In the genomic region with DNA sequence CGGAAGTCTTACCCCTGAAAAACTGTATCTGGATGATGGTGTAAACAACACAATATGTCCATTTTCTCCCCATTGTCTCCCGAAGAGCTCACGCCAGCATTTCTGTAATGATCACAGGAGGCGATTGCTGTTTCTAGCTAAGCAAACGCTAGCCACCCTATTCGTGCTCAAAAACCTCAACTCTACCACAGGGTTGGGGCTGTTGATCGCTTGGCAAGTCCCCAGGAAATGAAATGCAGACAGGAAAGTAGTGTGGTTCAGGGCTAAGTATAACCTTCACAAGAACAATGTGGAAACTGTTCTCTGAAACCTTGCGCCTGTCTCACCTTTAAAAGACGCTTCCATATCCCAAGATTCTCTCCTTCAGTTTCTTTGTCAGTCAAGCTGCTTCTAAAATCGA, we compare ENCODE assay signal across 15 mouse cellular contexts. TPM values are rescaled to one million over a fixed set of nuclear protein-coding genes. Genes with fewer than 3 reads are reported as not detected.
DNase-seq lines count a peak whose midpoint lies in the region; ATAC-seq and TF ChIP-seq lines count a peak whose summit lies in the region.
"Had no signal": no experiment of that assay in that cellular context is flagged by ENCODE, and none has a peak within 500 bp of the region (broad histone marks: within the 10 kb centered on the region; RNA-seq: fewer than 3 reads in every experiment).

TSS of gene Cd96 (minus strand) at position 232 of the 400 bp plus-strand sequence.

- no peak within 1 kb of the TSS for H3K9ac ChIP-seq in limb, embryonic 13.5 days
- no peak within 1 kb of the TSS for H3K9ac ChIP-seq in intestine, postnatal 0 days (ENCODE audit: low read depth, low read length)
- H3K9ac ChIP-seq: hindbrain, embryonic 15.5 days had no signal

- no peaks in the 10 kb centered on the region for H3K9me3 ChIP-seq in limb, embryonic 13.5 days
- H3K9me3 ChIP-seq in limb, embryonic 10.5 days (replicated peaks), result no peaks in the 10 kb centered on the region
- H3K9me3 ChIP-seq in intestine, postnatal 0 days (ENCODE audit: control insufficient read depth), result no peaks in the 10 kb centered on the region
- H3K9me3 ChIP-seq: heart, embryonic 10.5 days; hindbrain, embryonic 15.5 days had no signal

- H3K4me2 ChIP-seq in limb, embryonic 13.5 days (replicated peaks), result 0 out of 2 replicates have a peak within 1 kb of the TSS, but pooled peaks have one; percentile 4
- no peak within 1 kb of the TSS for H3K4me2 ChIP-seq in intestine, postnatal 0 days (replicated peaks; ENCODE audit: low read depth)
- H3K4me2 ChIP-seq: hindbrain, embryonic 15.5 days had no signal

- TF ChIP-seq CTCF in intestine, postnatal 0 days (IDR thresholded peaks at IDR 0.05; ENCODE audit: low read depth), result no peak

- no peaks in the 10 kb centered on the region for H3K4me1 ChIP-seq in limb, embryonic 13.5 days
- no peaks in the 10 kb centered on the region for H3K4me1 ChIP-seq in limb, embryonic 10.5 days
- H3K4me1 ChIP-seq in intestine, postnatal 0 days (replicated peaks; ENCODE audit: control insufficient read depth, insufficient read depth, low read length), result no peaks in the 10 kb centered on the region; the same call in 1 of the 2 replicates
- H3K4me1 ChIP-seq: heart, embryonic 10.5 days; hindbrain, embryonic 15.5 days had no signal

- H3K36me3 ChIP-seq in limb, embryonic 13.5 days, result no peaks in the 10 kb centered on the region
- H3K36me3 ChIP-seq in limb, embryonic 10.5 days, result no peaks in the 10 kb centered on the region
- H3K36me3 ChIP-seq in intestine, postnatal 0 days (ENCODE audit: control insufficient read depth, insufficient read depth), result no peaks in the 10 kb centered on the region
- H3K36me3 ChIP-seq: heart, embryonic 10.5 days; hindbrain, embryonic 15.5 days had no signal

- H3K4me3 ChIP-seq in limb, embryonic 13.5 days, result no peak within 1 kb of the TSS
- H3K4me3 ChIP-seq in limb, embryonic 10.5 days, result no peak within 1 kb of the TSS
- H3K4me3 ChIP-seq in intestine, postnatal 0 days (ENCODE audit: low read depth, low read length), result no peak within 1 kb of the TSS
- H3K4me3 ChIP-seq: heart, embryonic 10.5 days; hindbrain, embryonic 15.5 days had no signal

- no peak within 1 kb of the TSS for H3K27ac ChIP-seq in limb, embryonic 13.5 days
- H3K27ac ChIP-seq in limb, embryonic 10.5 days, result no peak within 1 kb of the TSS
- no peak within 1 kb of the TSS for H3K27ac ChIP-seq in intestine, postnatal 0 days (ENCODE audit: low read depth, low read length)
- H3K27ac ChIP-seq: heart, embryonic 10.5 days; hindbrain, embryonic 15.5 days had no signal

- no peaks in the 10 kb centered on the region for H3K27me3 ChIP-seq in limb, embryonic 13.5 days
- no peaks in the 10 kb centered on the region for H3K27me3 ChIP-seq in limb, embryonic 10.5 days (ENCODE audit: low read depth, poor library complexity, severe bottlenecking)
- H3K27me3 ChIP-seq in intestine, postnatal 0 days (replicated peaks; ENCODE audit: control insufficient read depth, insufficient read depth, low read length), result no peaks in the 10 kb centered on the region
- H3K27me3 ChIP-seq: hindbrain, embryonic 15.5 days had no signal

- 77% methylated on average over 10 of the region's 10 CpGs for WGBS in limb, embryonic 13.5 days
- WGBS in limb, embryonic 10.5 days, result 89% methylated on average over 10 of the region's 10 CpGs
- WGBS in intestine, postnatal 0 days, result 77% methylated on average over 10 of the region's 10 CpGs

- no peak for DNase-seq in limb, embryonic 10.5 days (ENCODE audit: low spot score)
- peak; percentile 57 to 64 for DNase-seq in CD8-positive naive resting alpha-beta T cell, adult 2 months (ENCODE audit: low read depth in 2 of 2, low spot score in 2 of 2)
- DNase-seq in lung, postnatal 36 days, result peak; percentile 17
- DNase-seq in thymus, adult 18-20 months, result peak; percentile 28 to 63
- no peak for DNase-seq in gastrocnemius, adult 18-20 months (ENCODE audit: low spot score)
- DNase-seq in right cerebral cortex, postnatal 14 days, result no peak
- DNase-seq: cerebellum, adult 18-20 months; kidney, postnatal 14 days; right cerebral cortex, postnatal 25 days had no signal

- ATAC-seq in limb, embryonic 13.5 days (ENCODE audit: low FRiP score, low read depth), result no peak
- ATAC-seq in intestine, postnatal 0 days, result no peak

RNA-seq across cellular contexts. Expression of gene Cd96, which starts in this region (rescaled TPM):
- polyA plus RNA-seq in limb, embryonic 13.5 days (2015; fragmentation: Nextera tagmentation; extraction: Ambion mirVana), result 0.78 and 0.92 TPM in 2 replicates
- polyA plus RNA-seq in limb, embryonic 10.5 days (2016; fragmentation: Nextera tagmentation; extraction: Ambion mirVana), result not detected in 2 replicates
- polyA plus RNA-seq in intestine, postnatal 0 days (2015; fragmentation: Nextera tagmentation; extraction: Ambion mirVana), result 0.16 and 0.17 TPM in 2 replicates
- total RNA-seq in gastrocnemius, adult 18-20 months (2021), result not detected
- total RNA-seq: left cerebral cortex, postnatal 14 days had no signal
- polyA plus RNA-seq: embryonic facial prominence, embryonic 11.5 days; heart, embryonic 10.5 days; hindbrain, embryonic 15.5 days had no signal

Comparison
In these comparisons a context has a peak if more than half of its experiments do, and no peak if none do; other contexts are left out.
1. DNase-seq: peak in CD8-positive naive resting alpha-beta T cell, adult 2 months (2 of 2), lung, postnatal 36 days (single experiment) and thymus, adult 18-20 months (2 of 2); none in limb, embryonic 10.5 days (single experiment), gastrocnemius, adult 18-20 months (single experiment) and right cerebral cortex, postnatal 14 days (single experiment).